Mouse (Mus musculus) cortical plate, adult 2 months (tissue): ENCODE data around the gene Gsdma2. TPM values are rescaled to one million over a fixed set of nuclear protein-coding genes. Genes with fewer than 3 reads are reported as not detected.
"Not testable (repeated sequence)": the region's sequence is repeated elsewhere in the genome, so short reads cannot be mapped to it uniquely, and the experiment has no call there.

Source experiments
- H3K27ac ChIP-seq: fragments of 200-500 bp; 2 replicates; pipeline ENCODE4 v1.5.1; 2012; ENCODE audit warnings: low read length, control low read depth, inconsistent platforms; ENCODE audit not compliant: insufficient read depth
- H3K4me1 ChIP-seq: fragments of 200-500 bp; 2 replicates; pipeline ENCODE4 v1.6.1; 2011; ENCODE audit warnings: low read length; ENCODE audit not compliant: control insufficient read depth, insufficient read depth
- H3K4me3 ChIP-seq: fragments of 200-500 bp; 2 replicates; pipeline ENCODE4 v1.5.1; 2011; ENCODE audit warnings: mild to moderate bottlenecking, low read length, control low read depth; ENCODE audit not compliant: insufficient read depth
- CTCF ChIP-seq: fragments of 200-500 bp; IDR thresholded peaks from 2 replicates; pipeline ENCODE4 v1.5.1; 2011; ENCODE audit warnings: mild to moderate bottlenecking, control low read depth, low read length; ENCODE audit not compliant: insufficient read depth; ENCODE audit errors: extremely low read depth
- POLR2A ChIP-seq: fragments of 200-500 bp; IDR thresholded peaks from 2 replicates; pipeline ENCODE4 v1.6.1; 2011; ENCODE audit warnings: mild to moderate bottlenecking, low read length, control low read depth; ENCODE audit not compliant: insufficient read depth; ENCODE audit errors: extremely low read depth
- polyA plus RNA-seq: library from polyadenylated mRNA; depleted of rRNA; stranded (reverse); fragments of >200 nt; gene quantifications from 2 replicates; pipeline ENCODE4 v1.2.3, GENCODE M21; 2012

Gsdma2 gene
- polyA plus RNA-seq, 1 experiment = not detected

- no peak for TF ChIP-seq CTCF
- no peak within 1 kb of the TSS for H3K27ac ChIP-seq
- no peak within 1 kb of the TSS for H3K4me3 ChIP-seq
Measured at GRCm38 (mm10) chr11:98664091-98664490, 17.5 kb downstream of the Gsdma2 start, which contains the start of gene Gsdma. TSS of gene Gsdma (plus strand) at chr11:98664351.

GRCm38 (mm10) chr11:98668984-98669383 lies 22.4 kb downstream of the Gsdma2 start:
- Histone ChIP-seq H3K27ac (no peak overlapping the region), H3K4me1 (no peaks in the 10 kb centered on the region), H3K4me3 (no peak overlapping the region)
- TF ChIP-seq CTCF (no peak), POLR2A (no peak)

More at GRCm38 (mm10) chr11:98664091-98664490, 17.5 kb downstream of the Gsdma2 start, which contains the start of gene Gsdma:
- no peaks in the 10 kb centered on the region for H3K4me1 ChIP-seq

DNA sequence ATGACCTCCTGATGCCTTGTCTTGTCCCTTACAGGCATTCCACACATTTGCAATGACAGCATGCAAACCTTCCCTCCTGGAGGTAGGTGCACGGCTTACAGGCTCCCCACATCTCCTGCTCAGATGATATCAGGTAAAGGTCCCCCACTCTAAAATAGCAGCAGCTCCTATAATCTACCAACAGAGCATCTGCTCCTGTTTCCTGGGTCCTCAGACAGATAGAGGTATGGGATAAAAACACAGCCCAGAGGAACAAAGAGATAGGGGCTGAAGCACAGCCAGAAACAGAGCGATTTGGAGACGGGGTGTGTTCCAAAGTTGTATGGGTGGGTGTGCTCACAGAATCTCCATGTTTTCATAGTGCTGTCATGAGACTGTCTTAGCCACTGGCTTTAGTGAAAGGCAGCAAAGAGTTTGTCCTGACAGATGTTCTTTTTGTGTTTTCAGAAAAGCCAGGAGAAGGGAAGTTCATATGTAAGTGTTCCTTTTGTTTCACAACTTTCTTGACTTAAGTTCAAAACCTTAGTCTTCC lies 24.8 kb downstream of the Gsdma2 start:
- TF ChIP-seq POLR2A = no peak
- Histone ChIP-seq H3K27ac (no peak overlapping the region), H3K4me3 (no peak overlapping the region), H3K4me1 (no peaks in the 10 kb centered on the region)

DNA sequence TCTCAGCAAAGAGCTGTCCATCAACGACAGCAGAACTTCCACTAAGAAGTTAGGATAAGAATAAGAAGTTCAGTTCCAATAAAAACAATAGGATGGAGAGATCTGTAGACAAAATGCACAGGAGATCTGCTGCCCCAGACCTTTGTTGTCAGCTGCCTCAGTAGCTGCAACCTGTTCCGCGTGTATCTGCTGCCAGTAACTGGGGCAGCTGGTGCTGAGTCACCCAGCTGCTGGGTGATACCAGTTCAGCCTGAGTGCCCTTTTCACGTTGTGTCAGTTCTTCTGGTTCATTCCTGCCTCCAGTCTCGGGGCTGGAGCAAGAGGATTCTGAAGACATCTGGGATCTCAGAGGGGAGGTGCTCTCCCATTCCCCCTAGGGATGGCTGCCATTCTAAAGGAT lies 25.3 kb downstream of the Gsdma2 start:
- no peak for TF ChIP-seq POLR2A
- no peak for TF ChIP-seq CTCF
- H3K27ac ChIP-seq = no peak overlapping the region
- no peak overlapping the region for H3K4me3 ChIP-seq
- no peaks in the 10 kb centered on the region for H3K4me1 ChIP-seq

DNA sequence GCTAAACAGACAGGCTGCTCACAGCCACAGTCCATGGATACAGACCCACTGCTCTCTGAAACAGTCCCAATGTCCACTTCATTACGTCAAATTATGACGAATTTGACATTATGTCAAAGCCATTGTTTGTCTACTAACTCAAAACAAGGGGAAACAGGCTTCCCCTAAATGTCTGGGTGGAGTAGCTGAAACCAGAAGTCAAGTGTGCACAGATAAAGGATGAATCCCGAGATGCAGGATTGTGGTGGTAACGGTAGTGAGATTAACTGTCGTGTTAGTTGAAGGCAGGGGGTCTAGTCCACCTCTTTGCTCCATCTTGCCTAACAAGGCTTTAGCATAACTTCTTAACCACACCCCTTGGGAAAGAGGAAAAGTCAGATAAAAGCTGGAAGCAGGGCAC lies 25.9 kb downstream of the Gsdma2 start:
- H3K4me1 ChIP-seq = no peaks in the 10 kb centered on the region
- H3K4me3 ChIP-seq = no peak overlapping the region
- no peak overlapping the region for H3K27ac ChIP-seq
- TF ChIP-seq POLR2A = no peak
- no peak for TF ChIP-seq CTCF

DNA sequence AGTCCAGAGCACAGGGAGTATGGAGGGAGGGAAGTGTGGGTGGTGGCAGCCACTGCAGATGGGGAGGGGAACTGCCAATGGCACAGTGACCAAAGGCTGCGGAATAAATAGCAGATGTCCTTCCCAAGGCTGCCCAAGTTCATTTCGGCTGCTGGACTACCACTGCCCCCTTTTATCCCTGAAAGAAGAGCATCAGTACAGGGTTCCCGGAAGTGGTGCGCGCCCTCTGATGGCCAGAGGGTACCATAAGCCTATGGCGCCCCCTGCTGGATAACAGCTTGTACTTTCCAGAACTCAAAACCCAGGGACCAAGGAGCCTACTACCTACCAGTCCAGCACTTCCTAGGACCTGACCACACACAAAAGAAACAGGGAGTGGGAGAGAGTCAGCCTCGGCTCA lies 26.6 kb downstream of the Gsdma2 start:
- TF ChIP-seq CTCF = peak; percentile 32
- not testable (repeated sequence) for H3K4me3 ChIP-seq, H3K27ac ChIP-seq, H3K4me1 ChIP-seq

DNA sequence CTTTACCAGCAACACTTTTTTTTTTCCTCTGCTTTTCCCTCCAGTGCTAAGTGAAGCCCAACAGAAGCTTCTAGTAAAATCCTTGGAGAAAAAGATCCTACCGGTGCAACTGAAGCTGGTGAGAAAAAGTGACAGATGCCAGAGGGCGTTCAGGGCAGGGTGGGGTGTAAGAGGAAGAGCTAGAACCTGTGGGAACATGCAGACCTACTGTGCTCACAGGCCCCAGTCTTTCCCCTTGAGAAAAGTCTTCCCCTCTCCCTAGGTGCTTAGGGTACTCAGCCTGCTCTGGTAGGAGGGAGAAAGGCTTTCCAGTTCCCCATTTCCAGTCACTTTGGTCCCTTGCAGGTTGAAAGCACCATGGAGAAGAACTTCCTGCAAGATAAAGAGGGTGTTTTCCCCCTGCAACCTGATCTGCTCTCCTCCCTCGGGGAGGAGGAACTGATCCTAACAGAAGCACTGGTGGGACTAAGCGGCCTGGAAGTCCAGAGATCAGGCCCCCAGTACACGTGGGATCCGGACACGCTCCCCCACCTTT lies 29.3 kb downstream of the Gsdma2 start:
- H3K4me1 ChIP-seq = no peaks in the 10 kb centered on the region
- TF ChIP-seq CTCF (no peak), POLR2A (no peak)
- H3K27ac ChIP-seq = no peak overlapping the region
- no peak overlapping the region for H3K4me3 ChIP-seq

DNA sequence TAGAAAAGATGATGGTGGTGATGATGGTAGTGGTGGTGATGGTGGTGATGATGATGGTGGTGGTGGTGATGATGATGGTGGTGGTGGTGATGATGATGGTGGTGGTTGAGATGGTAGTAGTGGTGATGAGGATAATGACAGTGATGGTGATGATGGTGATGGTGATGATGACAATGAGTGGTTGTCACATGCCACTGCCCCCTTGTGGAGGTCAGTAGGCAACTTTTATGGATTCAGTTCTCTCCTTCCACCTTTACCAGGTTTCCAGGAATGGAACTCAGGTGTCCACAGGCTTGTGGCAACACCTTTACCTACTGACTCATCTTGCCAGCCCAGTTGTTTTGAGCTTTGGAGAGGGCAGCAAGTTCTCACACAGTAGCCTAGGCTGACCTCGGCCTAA lies 33.5 kb downstream of the Gsdma2 start:
- TF ChIP-seq POLR2A (no peak), CTCF (no peak)
- no peaks in the 10 kb centered on the region for H3K4me1 ChIP-seq
- no peak overlapping the region for H3K4me3 ChIP-seq
- no peak overlapping the region for H3K27ac ChIP-seq

DNA sequence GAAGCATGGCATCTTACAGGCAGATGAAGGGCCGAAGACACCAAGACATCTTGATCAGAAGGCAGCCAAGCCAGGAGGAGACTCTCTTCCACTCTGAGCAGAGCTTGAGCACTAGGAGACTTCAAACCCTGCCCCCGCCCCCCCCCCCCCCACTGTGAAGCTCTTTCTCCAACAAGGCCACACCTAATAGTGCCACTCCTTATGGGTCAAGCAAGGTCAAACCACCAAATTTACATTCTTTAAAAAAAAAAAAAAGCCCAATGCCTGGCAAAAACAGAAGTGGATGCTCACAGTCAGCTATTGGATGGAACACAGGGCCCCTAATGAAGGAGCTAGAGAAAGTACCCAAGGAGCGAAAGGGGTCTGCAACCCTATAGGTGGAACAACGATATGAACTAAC lies 34.0 kb downstream of the Gsdma2 start:
- not testable (repeated sequence) for H3K27ac ChIP-seq, H3K4me1 ChIP-seq, H3K4me3 ChIP-seq

DNA sequence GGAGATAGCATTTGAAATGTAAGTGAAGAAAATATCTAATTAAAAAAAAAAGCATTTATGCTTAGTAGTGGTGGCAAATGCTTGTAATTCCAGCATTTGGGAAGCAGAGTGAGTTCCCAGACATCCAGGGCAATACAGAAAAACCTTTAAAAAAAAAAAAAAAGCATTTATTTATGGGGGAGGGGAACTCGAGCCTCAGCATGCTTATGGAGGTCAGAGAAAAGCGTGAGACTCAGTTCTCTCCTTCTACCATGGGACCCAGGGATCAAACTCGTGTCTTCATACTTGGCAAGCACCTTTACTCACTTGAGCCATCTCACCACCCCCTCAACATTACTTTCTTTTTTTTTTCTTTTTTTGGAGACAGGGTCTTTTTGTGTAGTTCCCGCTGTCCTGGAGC lies 34.6 kb downstream of the Gsdma2 start:
- no peak for TF ChIP-seq CTCF
- TF ChIP-seq POLR2A = no peak

More for the DNA sequence above, 34.6 kb downstream of the Gsdma2 start:
- Histone ChIP-seq H3K4me3 (no peak overlapping the region), H3K27ac (no peak overlapping the region), H3K4me1 (no peaks in the 10 kb centered on the region)
